ENCODE assay signal across 1 mouse cellular context in genomic region chr10:127338930-127339682, GRCm38 (mm10).
TF ChIP-seq lines count a peak whose summit lies in the region.

No protein-coding gene starts in this region.

TF ChIP-seq in myocyte, 11 proteins besides CTCF, POLR2A, EP300 and RAD21 (continued from another document):
- TF ChIP-seq USF1 (IDR thresholded peaks at IDR 0.05; ENCODE audit: low read depth), result no peak
- peak in 1 of 3 experiments; percentile 6 for TF ChIP-seq MYOG (IDR thresholded peaks at IDR 0.05; ENCODE audit: control insufficient read depth in 1 of 3, insufficient read depth in 1 of 3, insufficient read length in 2 of 3, low read depth in 2 of 3)
TF ChIP-seq in myocyte: peak in this region for 2.
